Mouse (Mus musculus): ENCODE measurements at regions not wholly inside any gene's neighbourhood (a gene's known extent, or its start where the extent isn't known, plus 50 kb on each side); places are given as distances from the start of the nearest gene placed in this dataset.

DNA sequence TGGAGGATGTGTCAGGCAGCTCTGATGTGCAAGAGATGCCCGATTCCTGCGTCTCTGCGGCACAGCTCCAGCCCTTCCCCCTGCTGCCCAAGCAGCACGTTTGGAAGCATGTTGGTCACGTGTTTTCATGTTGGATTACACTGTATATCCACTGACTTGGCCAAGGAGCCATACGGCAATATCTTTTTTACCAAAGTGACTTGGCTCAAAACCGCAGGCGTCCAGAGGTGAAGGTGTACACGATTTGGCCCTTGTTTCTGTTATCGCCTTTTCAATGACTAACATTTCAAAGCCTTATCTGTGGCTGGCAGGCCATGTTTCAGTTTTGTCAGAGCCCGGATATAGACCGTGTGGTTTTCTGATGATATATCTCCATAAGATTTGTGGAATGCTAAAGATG, 173.2 kb downstream of the Tbx18 start:
- H3K27ac ChIP-seq (replicated peaks; ENCODE audit: insufficient read depth, low read depth, low read length): no peak overlapping the region
- H3K4me3 ChIP-seq (ENCODE audit: insufficient read depth, low read depth, low read length): no peak overlapping the region

DNA sequence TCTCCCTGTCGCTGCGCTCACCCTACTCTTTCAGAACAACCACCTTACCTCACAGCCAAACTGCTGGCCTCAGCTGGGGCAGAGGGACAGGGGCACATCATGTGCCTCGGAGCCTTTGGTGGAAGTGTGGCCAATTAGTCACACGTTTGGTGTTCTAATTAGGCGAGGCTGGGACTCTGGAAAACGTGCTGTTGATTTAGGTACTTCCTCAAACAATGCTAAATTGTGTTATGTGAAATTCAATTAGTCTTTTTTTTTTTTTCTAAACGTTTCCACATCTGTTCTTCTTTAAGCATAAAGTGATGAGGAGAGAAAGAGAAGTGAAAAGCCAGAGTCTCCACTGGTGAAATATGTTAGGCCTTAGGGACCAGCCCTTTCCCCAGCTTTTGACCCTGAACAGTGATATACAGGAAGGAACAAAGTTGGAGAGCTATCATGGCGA, 174.1 kb downstream of the Tbx18 start:
- Histone ChIP-seq H3K9ac (ENCODE audit: low read depth, low read length) (no peak overlapping the region), H3K4me1 (ENCODE audit: control insufficient read depth, insufficient read depth, low read length) (no peaks in the 10 kb centered on the region), H3K36me3 (ENCODE audit: control insufficient read depth, insufficient read depth, low read length) (no peaks in the 10 kb centered on the region), H3K4me3 (ENCODE audit: insufficient read depth, low read depth, low read length) (no peak overlapping the region), H3K79me2 (ENCODE audit: control insufficient read depth, insufficient read depth, low read length) (no peaks in the 10 kb centered on the region), H3K27me3 (ENCODE audit: control insufficient read depth, insufficient read depth, low read length) (no peaks in the 10 kb centered on the region), H3K27ac (replicated peaks; ENCODE audit: insufficient read depth, low read depth, low read length) (no peak overlapping the region)
- whole genome bisulfite sequencing: 15% methylated on average over 8 of the region's 8 CpGs
- no peak for TF ChIP-seq POLR2A (IDR thresholded peaks at IDR 0.05; ENCODE audit: extremely low read depth, insufficient read depth, low read length)
- DNase-seq (ENCODE audit: extremely low read depth, low read depth, low spot score): no peak

More for the DNA sequence above, 173.2 kb downstream of the Tbx18 start:
- DNase-seq (ENCODE audit: extremely low read depth, low read depth, low spot score): no peak
- Histone ChIP-seq H3K27me3 (ENCODE audit: control insufficient read depth, insufficient read depth, low read length) (no peaks in the 10 kb centered on the region), H3K36me3 (ENCODE audit: control insufficient read depth, insufficient read depth, low read length) (no peaks in the 10 kb centered on the region), H3K79me2 (ENCODE audit: control insufficient read depth, insufficient read depth, low read length) (no peaks in the 10 kb centered on the region), H3K4me1 (ENCODE audit: control insufficient read depth, insufficient read depth, low read length) (no peaks in the 10 kb centered on the region), H3K9ac (ENCODE audit: low read depth, low read length) (no peak overlapping the region)
- no peak for TF ChIP-seq CTCF (IDR thresholded peaks at IDR 0.05; ENCODE audit: low read depth, low read length)
- TF ChIP-seq POLR2A (IDR thresholded peaks at IDR 0.05; ENCODE audit: extremely low read depth, insufficient read depth, low read length): no peak
- WGBS: 73% methylated on average over 12 of the region's 12 CpGs

DNA sequence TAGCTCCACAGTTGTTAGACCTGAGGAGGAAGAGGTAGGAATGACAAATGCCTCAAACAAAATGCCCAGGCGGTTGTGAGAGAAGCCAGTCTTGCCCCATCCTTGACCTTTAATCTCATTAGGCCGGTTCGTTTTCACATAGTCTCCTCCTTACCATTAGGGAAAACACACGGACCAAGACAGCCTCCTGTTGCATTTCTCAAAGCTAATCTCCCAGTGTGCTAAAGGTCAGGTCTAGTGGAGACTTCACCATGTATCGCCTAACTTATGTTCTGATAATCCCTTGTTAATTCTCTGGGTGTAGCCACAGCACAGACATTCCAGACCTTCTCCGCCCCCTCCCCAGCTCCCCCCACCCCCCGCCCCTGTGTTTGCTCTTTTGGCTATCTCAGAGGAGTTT, 174.5 kb downstream of the Tbx18 start:
- Histone ChIP-seq H3K36me3 (ENCODE audit: control insufficient read depth, insufficient read depth, low read length) (no peaks in the 10 kb centered on the region), H3K4me3 (ENCODE audit: insufficient read depth, low read depth, low read length) (no peak overlapping the region), H3K27ac (replicated peaks; ENCODE audit: insufficient read depth, low read depth, low read length) (no peak overlapping the region), H3K79me2 (ENCODE audit: control insufficient read depth, insufficient read depth, low read length) (no peaks in the 10 kb centered on the region), H3K27me3 (ENCODE audit: control insufficient read depth, insufficient read depth, low read length) (no peaks in the 10 kb centered on the region), H3K9ac (ENCODE audit: low read depth, low read length) (no peak overlapping the region), H3K4me1 (ENCODE audit: control insufficient read depth, insufficient read depth, low read length) (no peaks in the 10 kb centered on the region)
- WGBS: 19% methylated on average over 7 of the region's 7 CpGs
- no peak for DNase-seq (ENCODE audit: extremely low read depth, low read depth, low spot score)
- TF ChIP-seq POLR2A (IDR thresholded peaks at IDR 0.05; ENCODE audit: extremely low read depth, insufficient read depth, low read length) (no peak), CTCF (IDR thresholded peaks at IDR 0.05; ENCODE audit: low read depth, low read length) (no peak)

DNA sequence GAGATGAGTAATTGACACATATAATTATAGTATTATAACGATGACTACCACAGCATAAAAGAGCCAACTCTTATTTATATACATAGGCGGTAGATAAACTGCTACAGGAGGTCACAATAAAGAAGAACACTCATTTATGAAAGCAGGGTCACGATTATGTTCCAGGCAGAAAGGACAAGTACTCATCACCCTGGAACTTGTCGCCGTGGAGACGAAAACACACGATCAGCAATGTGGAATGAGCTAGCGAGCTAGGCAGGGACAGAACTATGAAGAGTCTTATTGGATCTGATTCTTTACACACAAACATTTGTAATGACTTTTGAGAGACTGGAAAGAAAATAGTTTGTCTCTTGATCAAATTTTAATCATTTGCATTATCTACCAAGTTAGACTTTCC, 197.9 kb downstream of the Tbx18 start:
- no peak for DNase-seq (ENCODE audit: extremely low read depth, low read depth, low spot score)
- TF ChIP-seq POLR2A (IDR thresholded peaks at IDR 0.05; ENCODE audit: extremely low read depth, insufficient read depth, low read length): no peak
- TF ChIP-seq CTCF (IDR thresholded peaks at IDR 0.05; ENCODE audit: low read depth, low read length): no peak
- 78% methylated on average over 8 of the region's 8 CpGs for WGBS

DNA sequence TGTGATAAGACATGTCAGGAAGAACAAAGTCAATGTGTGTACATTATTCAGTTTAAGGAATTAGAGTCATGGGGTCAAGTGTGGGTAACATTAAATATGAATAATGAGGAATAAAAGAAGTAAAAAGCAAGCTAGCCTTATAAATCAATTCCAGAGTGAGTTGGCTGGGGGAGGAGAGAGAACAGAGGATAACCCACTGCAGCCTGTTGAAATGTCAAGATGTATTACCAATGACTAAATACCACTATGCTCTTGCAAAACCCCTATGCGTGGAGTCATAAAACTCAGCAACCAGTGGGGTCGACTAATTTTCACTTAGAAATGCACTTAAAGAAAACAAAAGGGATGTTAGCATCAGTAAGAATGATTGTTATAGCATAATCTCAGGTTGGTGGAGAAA, 201.2 kb downstream of the Tbx18 start:
- Histone ChIP-seq H3K79me2 (ENCODE audit: control insufficient read depth, insufficient read depth, low read length) (no peaks in the 10 kb centered on the region), H3K27me3 (ENCODE audit: control insufficient read depth, insufficient read depth, low read length) (no peaks in the 10 kb centered on the region), H3K36me3 (ENCODE audit: control insufficient read depth, insufficient read depth, low read length) (no peaks in the 10 kb centered on the region), H3K4me1 (ENCODE audit: control insufficient read depth, insufficient read depth, low read length) (no peaks in the 10 kb centered on the region), H3K27ac (replicated peaks; ENCODE audit: insufficient read depth, low read depth, low read length) (no peak overlapping the region), H3K9ac (ENCODE audit: low read depth, low read length) (no peak overlapping the region), H3K4me3 (ENCODE audit: insufficient read depth, low read depth, low read length) (no peak overlapping the region)
- TF ChIP-seq CTCF (IDR thresholded peaks at IDR 0.05; ENCODE audit: low read depth, low read length) (no peak), POLR2A (IDR thresholded peaks at IDR 0.05; ENCODE audit: extremely low read depth, insufficient read depth, low read length) (no peak)
- DNase-seq (ENCODE audit: extremely low read depth, low read depth, low spot score): no peak
- 85% methylated on average over 2 of the region's 2 CpGs for WGBS

More for the DNA sequence above, 197.9 kb downstream of the Tbx18 start:
- Histone ChIP-seq H3K4me3 (ENCODE audit: insufficient read depth, low read depth, low read length) (no peak overlapping the region), H3K27ac (replicated peaks; ENCODE audit: insufficient read depth, low read depth, low read length) (no peak overlapping the region), H3K79me2 (ENCODE audit: control insufficient read depth, insufficient read depth, low read length) (no peaks in the 10 kb centered on the region), H3K36me3 (ENCODE audit: control insufficient read depth, insufficient read depth, low read length) (no peaks in the 10 kb centered on the region), H3K9ac (ENCODE audit: low read depth, low read length) (no peak overlapping the region), H3K4me1 (ENCODE audit: control insufficient read depth, insufficient read depth, low read length) (no peaks in the 10 kb centered on the region), H3K27me3 (ENCODE audit: control insufficient read depth, insufficient read depth, low read length) (no peaks in the 10 kb centered on the region)

DNA sequence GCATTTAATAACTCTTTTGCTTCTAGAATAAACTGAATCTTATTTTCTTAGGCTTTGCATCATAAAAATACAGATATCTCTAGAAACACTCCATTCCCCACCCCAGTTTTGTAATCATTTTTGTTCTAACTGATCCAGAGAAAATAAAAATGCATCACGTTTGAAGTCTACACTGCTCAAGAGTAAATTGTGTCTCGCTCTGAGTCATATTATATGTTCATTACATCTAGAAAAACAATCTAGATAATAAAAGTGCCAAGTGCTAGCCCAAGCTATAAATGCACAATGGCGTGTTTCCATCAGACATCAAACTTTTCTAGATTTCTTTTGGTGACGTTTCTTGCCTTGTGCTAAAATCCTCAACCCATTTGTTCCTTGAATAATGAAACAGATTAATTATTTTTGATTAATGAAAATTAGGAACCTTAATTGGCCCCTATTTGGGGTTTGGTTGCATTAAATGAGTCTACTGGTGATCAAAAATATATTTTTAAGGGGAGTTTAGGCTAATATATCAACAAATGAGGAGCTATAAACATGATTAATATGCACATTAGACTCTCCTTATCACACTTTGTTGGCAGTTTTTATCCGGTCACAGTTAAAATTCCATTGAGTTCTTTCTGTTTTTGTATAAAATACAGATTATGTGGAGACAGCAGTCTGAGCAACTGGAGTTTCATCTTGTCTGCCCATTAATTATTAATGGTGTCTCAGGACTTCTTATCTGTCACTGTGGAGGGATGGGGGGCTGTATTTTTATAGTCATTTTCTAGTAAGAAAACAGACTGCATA, 206.0 kb downstream of the Tbx18 start:
- WGBS: 76% methylated on average over 5 of the region's 5 CpGs
- TF ChIP-seq CTCF (IDR thresholded peaks at IDR 0.05; ENCODE audit: low read depth, low read length) (no peak), POLR2A (IDR thresholded peaks at IDR 0.05; ENCODE audit: extremely low read depth, insufficient read depth, low read length) (no peak)
- no peaks in the 10 kb centered on the region for H3K27me3 ChIP-seq (ENCODE audit: control insufficient read depth, insufficient read depth, low read length)
- H3K4me3 ChIP-seq (ENCODE audit: insufficient read depth, low read depth, low read length): no peak overlapping the region
- no peak for DNase-seq (ENCODE audit: extremely low read depth, low read depth, low spot score)
- H3K27ac ChIP-seq (replicated peaks; ENCODE audit: insufficient read depth, low read depth, low read length): no peak overlapping the region
- no peaks in the 10 kb centered on the region for H3K79me2 ChIP-seq (ENCODE audit: control insufficient read depth, insufficient read depth, low read length)
- H3K36me3 ChIP-seq (ENCODE audit: control insufficient read depth, insufficient read depth, low read length): no peaks in the 10 kb centered on the region
- H3K9ac ChIP-seq (ENCODE audit: low read depth, low read length): no peak overlapping the region
- no peaks in the 10 kb centered on the region for H3K4me1 ChIP-seq (ENCODE audit: control insufficient read depth, insufficient read depth, low read length)
